ENCODE assay signal across 11 mouse cellular contexts in the genomic region with DNA sequence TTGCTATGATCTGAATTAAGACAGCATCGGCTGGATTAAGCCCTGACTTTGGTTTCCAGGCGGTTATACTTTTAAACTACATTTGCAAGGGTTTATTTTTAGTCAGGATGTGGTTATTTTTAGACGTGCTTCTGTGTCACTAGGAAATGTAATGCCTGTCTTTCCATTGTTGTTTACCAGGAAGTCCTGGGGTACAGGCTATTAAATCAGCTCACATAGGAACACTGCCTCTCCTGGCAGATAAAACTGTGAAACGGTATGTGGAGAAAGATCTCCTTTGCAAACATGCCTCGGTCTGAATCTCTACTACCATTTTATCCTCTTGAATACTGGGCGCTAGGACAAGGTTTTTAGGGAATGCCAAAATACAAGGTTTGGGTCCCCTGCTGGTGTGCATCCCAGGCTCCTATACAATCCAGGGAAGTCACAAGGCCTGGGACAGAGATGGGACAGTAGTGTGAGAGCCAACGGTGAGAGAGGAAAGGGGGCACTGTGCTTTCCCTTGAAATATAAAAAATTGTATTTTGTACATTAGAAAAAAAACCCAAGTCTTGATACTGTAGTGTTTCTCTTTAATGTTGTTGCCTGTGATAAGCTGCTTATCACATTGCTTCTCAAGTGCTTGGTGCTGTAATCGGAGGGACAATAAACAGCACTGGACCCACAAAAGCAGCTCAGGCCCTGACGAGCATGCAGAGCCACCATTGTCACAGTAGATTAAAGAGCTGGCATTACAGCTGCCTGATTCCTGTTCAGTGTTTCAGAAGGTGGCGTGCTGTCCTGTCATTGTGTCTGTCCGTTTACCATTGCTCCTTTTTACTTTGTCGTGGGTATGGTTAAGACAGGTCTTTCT. TPM values are rescaled to one million over a fixed set of nuclear protein-coding genes. Genes with fewer than 3 reads are reported as not detected.
DNase-seq lines count a peak whose midpoint lies in the region; ATAC-seq lines count a peak whose summit lies in the region.
"Had no signal": no experiment of that assay in that cellular context is flagged by ENCODE, and none has a peak within 500 bp of the region (broad histone marks: within the 10 kb centered on the region; RNA-seq: fewer than 3 reads in every experiment).

No protein-coding gene starts in this region.

- no peaks in the 10 kb centered on the region for H3K9me3 ChIP-seq in lung, embryonic 16.5 days (ENCODE audit: control insufficient read depth, low read length)

- WGBS in lung, embryonic 16.5 days: 52% methylated on average over 12 of the region's 12 CpGs

- peaks cover 13% of the 10 kb centered on the region for H3K4me1 ChIP-seq in lung, embryonic 16.5 days (replicated peaks; ENCODE audit: control insufficient read depth, insufficient read depth, low read length)

- 0 out of 2 replicates have a peak, but pooled peaks have one; percentile 52 for ATAC-seq in lung, embryonic 16.5 days (ENCODE audit: low read depth)
- ATAC-seq: activated CD4-positive, CD25-positive, alpha-beta regulatory T cell, adult 4 months had no signal

- DNase-seq in cerebellum, adult 9-10 months: peak; percentile 44
- DNase-seq in cerebellum, adult 8-10 months: no peak
- no peak for DNase-seq in lung, postnatal 14 days
- DNase-seq in liver: peak; percentile 23
- DNase-seq in skeletal muscle tissue, adult 2 months (ENCODE audit: low read depth, low spot score): peak; percentile 52
- no peak for DNase-seq in adrenal gland, postnatal 36 days
- no peak for DNase-seq in urinary bladder, postnatal 10 days (ENCODE audit: low spot score)
- DNase-seq: B cell, adult 2 months; lung, adult 2 months had no signal

- H3K4me2 ChIP-seq in lung, embryonic 16.5 days (ENCODE audit: low read depth, low read length): 0 out of 2 replicates have a peak overlapping the region, but pooled peaks have one; percentile 14

- H3K36me3 ChIP-seq in lung, embryonic 16.5 days (ENCODE audit: control insufficient read depth, insufficient read depth, low read length): peaks cover 13% of the 10 kb centered on the region

- no peak overlapping the region for H3K4me3 ChIP-seq in lung, embryonic 16.5 days (ENCODE audit: low read length)

- H3K27ac ChIP-seq in lung, embryonic 16.5 days (ENCODE audit: low read length): 0 out of 2 replicates have a peak overlapping the region, but pooled peaks have one; percentile 0

- no peak overlapping the region for H3K9ac ChIP-seq in lung, embryonic 16.5 days (ENCODE audit: low read length)

- H3K27me3 ChIP-seq in lung, embryonic 16.5 days (ENCODE audit: control insufficient read depth, insufficient read depth, low read depth, low read length): no peaks in the 10 kb centered on the region

RNA-seq across cellular contexts. Expression of a gene that starts 51.7 kb away (rescaled TPM):
- polyA plus RNA-seq in lung, embryonic 16.5 days (2015; fragmentation: Nextera tagmentation; extraction: Ambion mirVana): 17.8 and 19.8 TPM in 2 replicates
- 10 to 100 TPM; 29.2 to 38.7 TPM for total RNA-seq in adrenal gland, postnatal 36 days (2021)

Comparison
In these comparisons a context has a peak if more than half of its experiments do, and no peak if none do; other contexts are left out.
1. DNase-seq: peak in cerebellum, adult 9-10 months (single experiment), liver (single experiment) and skeletal muscle tissue, adult 2 months (single experiment); none in cerebellum, adult 8-10 months (single experiment), lung, postnatal 14 days (single experiment), adrenal gland, postnatal 36 days (0 of 2) and urinary bladder, postnatal 10 days (single experiment).